Mouse (Mus musculus): ENCODE data around the gene Large2.

Gene Large2

GRCm38 (mm10) chr2:92328206-92328605, 46.5 kb downstream of the Large2 start:
- no peak for DNase-seq (ENCODE audit: extremely low read depth, low read depth)

DNA sequence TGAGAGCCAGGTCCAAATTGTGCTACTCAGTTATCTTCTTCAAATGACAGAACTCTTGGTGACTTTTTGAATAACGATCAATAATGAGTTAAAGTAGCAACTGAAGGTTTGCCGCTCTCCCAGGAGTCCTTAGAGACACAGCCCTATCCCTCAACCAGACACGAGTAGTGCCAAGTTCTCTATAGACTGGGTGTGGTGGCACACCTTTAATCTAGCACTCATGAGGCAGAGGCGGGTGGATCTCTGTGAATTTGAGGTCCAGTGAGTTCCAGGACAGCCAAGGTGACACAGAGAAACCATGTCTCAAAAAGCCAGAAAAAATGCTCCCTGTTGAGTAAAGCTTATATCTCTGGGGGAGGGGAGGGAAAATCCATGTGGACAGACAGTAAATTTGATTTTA, 47.1 kb downstream of the Large2 start:
- DNase-seq (ENCODE audit: extremely low read depth, low read depth) = no peak

DNA sequence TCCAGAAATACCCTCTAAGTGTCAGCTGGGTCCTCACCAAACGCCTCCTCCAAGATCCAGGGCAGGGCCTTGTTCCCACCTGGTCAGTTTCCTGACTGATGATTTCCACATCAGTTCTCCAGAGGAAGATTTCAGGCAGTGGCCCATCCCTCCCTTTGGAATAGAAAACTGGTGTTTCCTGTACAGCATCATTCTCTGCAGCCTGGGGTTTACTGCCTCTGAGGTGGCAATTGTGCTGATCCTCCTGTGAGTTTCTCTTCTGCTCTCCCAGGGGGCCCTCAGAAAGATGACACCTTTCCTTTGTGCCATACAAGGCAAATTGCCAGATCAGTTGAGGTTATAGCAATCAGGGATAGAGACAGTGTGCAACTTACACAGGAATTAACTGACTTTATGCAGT, 48.4 kb downstream of the Large2 start:
- no peak for DNase-seq (ENCODE audit: extremely low read depth, low read depth)

DNA sequence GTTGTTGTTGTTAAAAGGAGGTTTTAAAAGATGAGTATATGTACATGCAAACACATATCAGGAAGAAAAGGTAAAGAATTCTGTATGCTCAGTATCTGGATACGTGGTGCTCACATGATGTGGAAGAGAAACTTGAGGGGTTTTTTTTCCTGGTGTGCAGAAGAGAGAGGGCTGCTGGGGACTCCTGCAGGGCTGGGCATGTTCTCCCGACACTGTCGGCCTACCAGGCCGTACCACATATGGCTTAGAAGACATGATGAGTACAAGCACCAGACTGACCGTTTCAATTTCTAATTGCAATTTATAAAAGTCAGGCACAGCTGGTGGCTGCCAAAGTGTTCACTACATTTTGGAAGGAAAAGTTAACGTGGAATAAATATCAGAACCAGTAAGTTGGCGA, 49.0 kb downstream of the Large2 start:
- DNase-seq (ENCODE audit: extremely low read depth, low read depth) = no peak

GRCm38 (mm10) chr2:92322669-92323068, 52.0 kb downstream of the Large2 start:
- no peak for DNase-seq (ENCODE audit: extremely low read depth, low read depth)

- no peak for DNase-seq (ENCODE audit: extremely low read depth, low read depth)
Observed at GRCm38 (mm10) chr2:92317228-92317627, 57.4 kb downstream of the Large2 start.

- DNase-seq (ENCODE audit: extremely low read depth, low read depth) = no peak
Observed at GRCm38 (mm10) chr2:92316652-92317051, 58.0 kb downstream of the Large2 start.

Data from MEL-GATA-1-ER (cell line).